Mouse (Mus musculus) intestine, embryonic 14.5 days (tissue): ENCODE data around the gene Mb21d2. TPM values are rescaled to one million over a fixed set of nuclear protein-coding genes. Genes with fewer than 3 reads are reported as not detected.

Experiments used
- ATAC-seq: fragments of 200-750 bp; cut with Nextera tagmentation; replicated peaks from 2 replicates; pipeline ENCODE4 v1.8.0; 2017; ENCODE audit warnings: low read depth, moderate number of reproducible peaks, moderate TSS enrichment, moderate library complexity; ENCODE audit not compliant: low FRiP score, low TSS enrichment
- DNase-seq: peaks from one replicate; pipeline ENCODE4 v3.0.0-alpha.2; 2018; ENCODE audit warnings: low spot score
- H3K27ac ChIP-seq: fragments of 300-500 bp; sonication (generic); 2 replicates; pipeline ENCODE4 v1.5.1; 2014; ENCODE audit warnings: low read depth, mild to moderate bottlenecking, control low read depth
- H3K27me3 ChIP-seq: fragments of 300-500 bp; sonication (generic); replicated peaks from 2 replicates; pipeline ENCODE4 v1.6.1; 2014; ENCODE audit warnings: low read length, control low read depth; ENCODE audit not compliant: control insufficient read depth, insufficient read depth
- H3K36me3 ChIP-seq: fragments of 300-500 bp; sonication (generic); 2 replicates; pipeline ENCODE4 v1.6.1; 2014; ENCODE audit warnings: low read length, control low read depth; ENCODE audit not compliant: control insufficient read depth, insufficient read depth
- H3K4me1 ChIP-seq: fragments of 300-500 bp; sonication (generic); replicated peaks from 2 replicates; pipeline ENCODE4 v1.6.1; 2014; ENCODE audit warnings: low read length, control low read depth, mixed read lengths; ENCODE audit not compliant: control insufficient read depth, insufficient read depth
- H3K4me2 ChIP-seq: fragments of 300-500 bp; sonication (generic); 2 replicates; pipeline ENCODE4 v1.6.1; 2014; ENCODE audit warnings: low read length
- H3K4me3 ChIP-seq: fragments of 300-500 bp; sonication (generic); 2 replicates; pipeline ENCODE4 v1.5.1; 2014; ENCODE audit warnings: low read depth, low read length, control low read depth, mixed read lengths
- H3K9ac ChIP-seq: fragments of 300-500 bp; sonication (generic); 2 replicates; pipeline ENCODE4 v1.6.1; 2014; ENCODE audit warnings: mild to moderate bottlenecking, low read length
- H3K9me3 ChIP-seq: fragments of 300-500 bp; sonication (generic); 2 replicates; pipeline ENCODE4 v1.6.1; 2016; ENCODE audit warnings: low read length, control low read depth; ENCODE audit not compliant: control insufficient read depth
- WGBS: fragments of 180-500 bp; shearing (Covaris S2); extraction: QIAGEN DNeasy Blood & Tissue Kit; methylation state at CpG from one replicate; pipeline ENCODE4 v1.1.7; 2014; 5-methylcytosine and 5-hydroxymethylcytosine counted together
- polyA plus RNA-seq: library from polyadenylated mRNA; unstranded; fragments of >200 nt; fragmentation: Nextera tagmentation; extraction: Ambion mirVana; gene quantifications from 2 replicates; pipeline ENCODE4 v1.2.1, GENCODE M21; 2014

The Mb21d2 gene
- polyA plus RNA-seq, 1 experiment from 2014 or later: 9.0 TPM

DNA sequence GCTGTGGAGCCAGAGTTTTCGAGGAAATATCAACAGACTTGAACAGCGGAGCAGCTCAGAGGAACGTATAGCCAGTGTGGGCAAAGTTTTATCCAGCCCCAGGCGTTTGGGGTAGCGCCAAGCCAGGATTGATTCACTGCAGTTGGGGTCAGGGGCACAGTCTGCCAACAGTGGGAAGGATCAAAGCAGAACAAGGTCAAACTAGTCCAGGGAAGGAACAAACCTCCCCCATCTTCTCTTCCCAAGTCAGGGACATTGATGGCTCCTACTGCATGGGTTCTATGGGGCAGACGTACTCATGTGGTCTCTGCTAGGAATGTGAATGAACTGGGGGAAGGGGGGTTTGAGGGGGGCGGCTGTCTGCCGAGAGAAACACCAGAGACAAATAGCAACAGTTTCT is 48.7 kb downstream of the Mb21d2 start:
- no peak overlapping the region; the same call in 1 of the 2 replicates for H3K27ac ChIP-seq
- no peaks in the 10 kb centered on the region for H3K9me3 ChIP-seq
- H3K4me3 ChIP-seq: no peak overlapping the region
- no peaks in the 10 kb centered on the region for H3K36me3 ChIP-seq
- peak overlapping the region; percentile 12 for H3K4me2 ChIP-seq
- H3K27me3 ChIP-seq: no peaks in the 10 kb centered on the region
- WGBS: 14% methylated on average over 8 of the region's 8 CpGs
- peaks cover 43% of the 10 kb centered on the region for H3K4me1 ChIP-seq
- H3K9ac ChIP-seq: no peak overlapping the region
- DNase-seq: no peak
- 0 out of 2 replicates have a peak, but pooled peaks have one; percentile 42 for ATAC-seq

- H3K27me3 ChIP-seq: no peaks in the 10 kb centered on the region
- peak overlapping the region; percentile 12; the same call in 1 of the 2 replicates for H3K4me2 ChIP-seq
- DNase-seq: no peak
- no peak overlapping the region for H3K4me3 ChIP-seq
- H3K4me1 ChIP-seq: peaks cover 42% of the 10 kb centered on the region
- no peaks in the 10 kb centered on the region for H3K36me3 ChIP-seq
- H3K27ac ChIP-seq: no peak overlapping the region; the same call in 1 of the 2 replicates
- H3K9me3 ChIP-seq: no peaks in the 10 kb centered on the region
- 33% methylated on average over 8 of the region's 8 CpGs for WGBS
- no peak overlapping the region for H3K9ac ChIP-seq
- ATAC-seq: no peak
Observed at GRCm38 (mm10) chr16:28880307-28880681, 49.2 kb downstream of the Mb21d2 start.

DNA sequence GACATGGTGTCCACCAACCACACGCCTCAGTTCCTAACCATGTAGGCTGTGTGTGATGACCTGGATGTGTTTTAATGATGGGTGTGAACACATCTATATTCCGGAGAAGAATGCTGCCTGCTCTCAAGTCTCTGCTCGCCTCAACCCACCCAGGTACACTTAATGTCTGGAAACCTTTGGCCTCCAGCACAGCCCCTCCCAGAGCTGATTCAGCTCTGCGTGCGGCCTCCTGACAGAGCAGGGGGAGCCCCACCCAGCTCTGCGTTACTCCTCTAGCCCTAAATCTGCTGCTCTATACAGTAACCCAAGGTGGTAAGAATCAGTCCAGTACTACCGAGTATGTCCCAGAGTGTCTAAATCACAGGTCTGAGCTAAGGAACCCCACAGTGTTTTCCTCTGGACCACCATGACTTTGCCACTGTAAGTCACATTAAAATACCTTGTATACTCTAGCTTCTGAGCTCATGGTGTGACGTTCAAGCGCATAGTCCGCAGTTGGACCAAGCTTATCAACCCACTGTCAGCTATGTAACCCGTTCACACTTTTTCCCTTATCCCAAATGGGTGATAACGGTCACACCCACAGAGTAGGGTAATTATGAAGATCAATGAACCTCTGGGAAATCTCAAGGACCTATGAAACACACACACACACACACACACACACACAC is 49.7 kb downstream of the Mb21d2 start:
- Histone ChIP-seq H3K27ac (no peak overlapping the region), H3K9me3 (no peaks in the 10 kb centered on the region), H3K4me3 (no peak overlapping the region), H3K9ac (no peak overlapping the region), H3K4me2 (0 out of 2 replicates have a peak overlapping the region, but pooled peaks have one; percentile 3), H3K4me1 (peaks cover 42% of the 10 kb centered on the region), H3K27me3 (no peaks in the 10 kb centered on the region), H3K36me3 (no peaks in the 10 kb centered on the region)
- WGBS: 49% methylated on average over 12 of the region's 12 CpGs
- DNase-seq: no peak
- ATAC-seq: peak; percentile 33; the same call in 1 of the 2 replicates

- H3K36me3 ChIP-seq: no peaks in the 10 kb centered on the region
- H3K9me3 ChIP-seq: no peaks in the 10 kb centered on the region
- no peak for DNase-seq
- no peak overlapping the region for H3K9ac ChIP-seq
- H3K27me3 ChIP-seq: no peaks in the 10 kb centered on the region
- no peak overlapping the region for H3K4me2 ChIP-seq
- WGBS: 55% methylated on average over 9 of the region's 9 CpGs
- no peak overlapping the region for H3K4me3 ChIP-seq
- no peak overlapping the region for H3K27ac ChIP-seq
- peaks cover 31% of the 10 kb centered on the region for H3K4me1 ChIP-seq
- ATAC-seq: no peak
Observed at GRCm38 (mm10) chr16:28877162-28877662, 52.3 kb downstream of the Mb21d2 start.

GRCm38 (mm10) chr16:28873404-28873895 is 56.0 kb downstream of the Mb21d2 start:
- Histone ChIP-seq H3K27ac (no peak overlapping the region), H3K36me3 (no peaks in the 10 kb centered on the region), H3K4me2 (no peak overlapping the region), H3K9me3 (no peaks in the 10 kb centered on the region), H3K9ac (no peak overlapping the region), H3K4me3 (no peak overlapping the region), H3K4me1 (peaks cover 27% of the 10 kb centered on the region), H3K27me3 (no peaks in the 10 kb centered on the region)
- ATAC-seq: no peak
- 77% methylated on average over 8 of the region's 8 CpGs for WGBS
- DNase-seq: no peak

DNA sequence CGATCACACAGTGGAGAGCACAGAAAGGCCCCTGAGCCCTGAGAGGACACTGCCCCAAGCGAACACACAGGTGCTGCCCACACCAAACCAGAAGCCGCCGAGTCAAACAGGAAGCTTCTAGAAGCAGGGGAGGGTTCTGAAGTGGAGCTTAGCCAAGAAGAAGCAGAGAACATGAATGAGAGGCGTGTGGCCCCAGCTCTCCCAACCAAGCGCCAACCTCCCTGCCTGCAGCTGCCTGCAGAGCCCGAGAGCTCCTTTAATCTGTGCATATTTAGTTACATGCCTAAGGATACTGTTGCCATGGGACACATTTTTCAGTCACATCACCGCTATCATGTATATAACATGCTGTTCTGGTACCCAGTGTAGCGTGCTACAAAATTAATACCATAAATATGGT is 58.6 kb downstream of the Mb21d2 start:
- no peak overlapping the region for H3K4me2 ChIP-seq
- H3K27me3 ChIP-seq: no peaks in the 10 kb centered on the region
- H3K9me3 ChIP-seq: no peaks in the 10 kb centered on the region
- peaks cover 24% of the 10 kb centered on the region for H3K4me1 ChIP-seq
- DNase-seq (no peak), ATAC-seq (no peak)
- 63% methylated on average over 9 of the region's 9 CpGs for WGBS
- no peaks in the 10 kb centered on the region for H3K36me3 ChIP-seq
- no peak overlapping the region for H3K27ac ChIP-seq
- H3K9ac ChIP-seq: no peak overlapping the region
- no peak overlapping the region for H3K4me3 ChIP-seq

GRCm38 (mm10) chr16:28870456-28870855 is 59.0 kb downstream of the Mb21d2 start:
- ATAC-seq (no peak), DNase-seq (no peak)
- no peaks in the 10 kb centered on the region for H3K27me3 ChIP-seq
- no peak overlapping the region for H3K4me2 ChIP-seq
- H3K27ac ChIP-seq: no peak overlapping the region
- no peaks in the 10 kb centered on the region for H3K36me3 ChIP-seq
- no peak overlapping the region for H3K9ac ChIP-seq
- H3K9me3 ChIP-seq: no peaks in the 10 kb centered on the region
- 69% methylated on average over 5 of the region's 5 CpGs for WGBS
- peaks cover 24% of the 10 kb centered on the region for H3K4me1 ChIP-seq
- no peak overlapping the region for H3K4me3 ChIP-seq

- Histone ChIP-seq H3K4me3 (no peak overlapping the region), H3K27me3 (no peaks in the 10 kb centered on the region), H3K4me2 (no peak overlapping the region), H3K9ac (no peak overlapping the region), H3K9me3 (no peaks in the 10 kb centered on the region), H3K27ac (no peak overlapping the region), H3K4me1 (peaks cover 24% of the 10 kb centered on the region), H3K36me3 (no peaks in the 10 kb centered on the region)
- WGBS: 41% methylated on average over 9 of the region's 9 CpGs
- no peak for DNase-seq
- ATAC-seq: 0 out of 2 replicates have a peak, but pooled peaks have one; percentile 44
Observed at GRCm38 (mm10) chr16:28868864-28869263, 60.6 kb downstream of the Mb21d2 start.
